Mouse (Mus musculus) lung, embryonic 15.5 days (tissue): ENCODE data around the gene Capn9. TPM values are rescaled to one million over a fixed set of nuclear protein-coding genes. Genes with fewer than 3 reads are reported as not detected.
A peak's percentile ranks its signal among the peaks of the same experiment; 100 is the strongest.

Experiments used
- ATAC-seq: fragments of 200-750 bp; cut with Nextera tagmentation; 2 replicates; pipeline ENCODE4 v1.8.0; 2017; ENCODE audit warnings: moderate number of reproducible peaks, borderline replicate concordance; ENCODE audit not compliant: low FRiP score, low TSS enrichment; ENCODE audit errors: extremely low read depth
- H3K27ac ChIP-seq: fragments of 300-500 bp; sonication (generic); 2 replicates; pipeline ENCODE4 v1.5.1; 2015; ENCODE audit warnings: moderate library complexity, mild to moderate bottlenecking, inconsistent platforms
- H3K27me3 ChIP-seq: fragments of 300-500 bp; sonication (generic); 2 replicates; pipeline ENCODE4 v1.6.1; 2015; ENCODE audit warnings: inconsistent platforms
- H3K36me3 ChIP-seq: fragments of 300-500 bp; sonication (generic); 2 replicates; pipeline ENCODE4 v1.6.1; 2015; ENCODE audit warnings: inconsistent platforms
- H3K4me1 ChIP-seq: fragments of 300-500 bp; sonication (generic); 2 replicates; pipeline ENCODE4 v1.6.1; 2015; ENCODE audit warnings: inconsistent platforms
- H3K4me2 ChIP-seq: fragments of 300-500 bp; sonication (generic); 2 replicates; pipeline ENCODE4 v1.6.1; 2015; ENCODE audit warnings: inconsistent platforms, mild to moderate bottlenecking, moderate library complexity
- H3K4me3 ChIP-seq: fragments of 300-500 bp; sonication (generic); 2 replicates; pipeline ENCODE4 v1.5.1; 2015; ENCODE audit warnings: mild to moderate bottlenecking, inconsistent platforms
- H3K9ac ChIP-seq: fragments of 300-500 bp; sonication (generic); 2 replicates; pipeline ENCODE4 v1.6.1; 2015; ENCODE audit warnings: inconsistent platforms
- H3K9me3 ChIP-seq: fragments of 300-500 bp; sonication (generic); 2 replicates; pipeline ENCODE4 v1.6.1; 2016; ENCODE audit warnings: inconsistent platforms
- WGBS: fragments of 180-500 bp; shearing (Covaris S2); methylation state at CpG from one replicate; pipeline ENCODE4 v1.1.7; 2015; 5-methylcytosine and 5-hydroxymethylcytosine counted together
- polyA plus RNA-seq: library from polyadenylated mRNA; unstranded; fragments of >200 nt; fragmentation: Nextera tagmentation; extraction: Ambion mirVana; gene quantifications from 2 replicates; pipeline ENCODE4 v1.2.1, GENCODE M21; 2015

Capn9 gene
- polyA plus RNA-seq, 1 experiment from 2014 or later = 0.29 TPM

DNA sequence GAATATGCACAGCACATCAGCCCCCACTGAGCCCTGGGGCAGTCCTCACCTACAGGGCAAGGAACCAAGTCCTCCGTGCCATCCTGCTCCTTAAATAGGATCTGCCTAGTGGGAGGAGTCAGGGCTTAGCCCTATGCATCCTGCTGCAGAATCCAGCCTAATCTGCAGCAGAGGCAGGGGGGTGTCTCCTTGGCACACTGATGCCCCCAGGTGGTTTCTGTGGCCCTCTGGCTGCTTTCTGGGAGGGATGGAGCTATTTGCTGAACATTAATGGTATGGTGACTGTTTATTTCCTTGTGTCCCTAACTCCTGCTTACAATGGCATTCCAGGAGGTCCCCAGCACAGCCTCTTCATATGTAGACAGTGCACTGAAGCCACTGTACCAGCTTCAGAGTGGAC lies 27.7 kb upstream of the Capn9 start:
- no peaks in the 10 kb centered on the region for H3K4me1 ChIP-seq
- no peak overlapping the region for H3K4me2 ChIP-seq
- H3K9ac ChIP-seq = no peak overlapping the region
- peaks cover 81% of the 10 kb centered on the region for H3K36me3 ChIP-seq
- no peaks in the 10 kb centered on the region for H3K9me3 ChIP-seq
- no peaks in the 10 kb centered on the region for H3K27me3 ChIP-seq
- 69% methylated on average over 1 of the region's 1 CpGs for WGBS
- no peak for ATAC-seq
- H3K4me3 ChIP-seq = no peak overlapping the region
- no peak overlapping the region for H3K27ac ChIP-seq

DNA sequence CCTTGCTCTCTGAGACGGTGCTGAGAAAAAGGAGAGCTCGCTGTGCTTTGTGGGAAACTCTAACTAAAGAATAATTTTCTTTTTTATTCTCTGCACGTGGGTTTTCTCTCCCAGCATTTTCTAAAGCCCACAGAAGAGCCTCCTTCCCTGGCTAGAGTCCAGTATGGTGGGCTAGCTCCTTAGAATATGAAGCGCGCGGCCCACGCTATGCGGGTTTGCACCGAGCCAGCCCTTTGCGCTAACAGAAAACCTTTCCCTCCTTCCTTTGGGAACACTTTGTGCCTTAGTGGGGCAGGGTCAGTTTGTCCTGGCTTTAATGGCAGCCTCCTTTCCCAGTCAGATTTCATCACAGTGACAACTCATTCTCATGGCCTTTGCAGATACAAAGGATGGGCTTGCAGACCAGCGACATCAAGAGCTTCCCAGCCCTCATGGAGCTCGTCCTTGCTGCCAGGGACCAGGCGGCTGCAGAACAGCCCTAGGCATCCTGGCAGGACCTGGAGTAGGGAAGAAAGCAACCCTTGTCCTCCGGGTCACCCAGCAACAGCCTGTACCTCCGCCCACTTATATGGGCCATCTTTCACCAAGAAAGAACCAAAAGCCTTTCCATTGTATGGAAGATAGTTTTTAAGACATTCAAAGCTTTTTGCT lies 24.8 kb upstream of the Capn9 start:
- Histone ChIP-seq H3K4me3 (no peak overlapping the region), H3K4me1 (peaks cover 5% of the 10 kb centered on the region; the same call in 1 of the 2 replicates), H3K4me2 (no peak overlapping the region), H3K27ac (no peak overlapping the region), H3K9ac (no peak overlapping the region), H3K27me3 (no peaks in the 10 kb centered on the region), H3K9me3 (no peaks in the 10 kb centered on the region), H3K36me3 (peaks cover 53% of the 10 kb centered on the region)
- 91% methylated on average over 15 of the region's 15 CpGs for WGBS
- ATAC-seq = no peak

DNA sequence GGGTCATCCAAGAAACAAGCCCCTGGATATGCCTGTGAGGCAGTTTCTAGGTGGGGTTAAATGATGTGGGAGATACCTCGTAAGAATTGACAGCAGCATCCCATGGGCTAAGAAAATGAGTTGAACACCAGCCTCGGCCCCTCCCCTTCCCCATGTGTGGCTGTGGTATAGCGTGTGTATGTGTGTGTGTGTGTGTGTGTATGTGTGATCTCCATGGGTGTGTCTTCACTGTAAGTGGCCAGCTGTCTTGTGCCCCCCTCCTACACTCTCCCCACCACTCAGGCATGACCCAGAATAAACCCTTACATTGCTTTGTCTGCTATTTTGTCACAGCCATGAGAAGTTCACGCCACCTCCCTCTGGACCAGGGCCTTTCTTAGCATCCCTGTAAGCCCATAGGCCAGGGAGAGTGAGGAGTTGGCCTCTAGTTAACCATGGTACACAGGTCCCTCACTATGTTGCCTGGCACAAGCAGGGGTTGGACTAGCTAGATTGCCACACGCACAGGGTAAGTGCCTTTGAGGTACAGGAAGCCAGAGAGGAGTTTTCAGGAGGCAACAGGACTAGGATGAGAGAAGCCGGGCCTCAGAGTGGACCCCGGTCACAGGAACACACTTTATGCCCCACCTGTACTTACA lies 20.7 kb upstream of the Capn9 start:
- peaks cover 23% of the 10 kb centered on the region for H3K36me3 ChIP-seq
- no peak for ATAC-seq
- H3K27me3 ChIP-seq = no peaks in the 10 kb centered on the region
- H3K27ac ChIP-seq = peak overlapping the region; percentile 81
- no peak overlapping the region for H3K4me3 ChIP-seq
- H3K4me1 ChIP-seq = peaks cover 23% of the 10 kb centered on the region
- no peaks in the 10 kb centered on the region for H3K9me3 ChIP-seq
- no peak overlapping the region for H3K4me2 ChIP-seq
- WGBS = 81% methylated on average over 7 of the region's 7 CpGs
- no peak overlapping the region for H3K9ac ChIP-seq

DNA sequence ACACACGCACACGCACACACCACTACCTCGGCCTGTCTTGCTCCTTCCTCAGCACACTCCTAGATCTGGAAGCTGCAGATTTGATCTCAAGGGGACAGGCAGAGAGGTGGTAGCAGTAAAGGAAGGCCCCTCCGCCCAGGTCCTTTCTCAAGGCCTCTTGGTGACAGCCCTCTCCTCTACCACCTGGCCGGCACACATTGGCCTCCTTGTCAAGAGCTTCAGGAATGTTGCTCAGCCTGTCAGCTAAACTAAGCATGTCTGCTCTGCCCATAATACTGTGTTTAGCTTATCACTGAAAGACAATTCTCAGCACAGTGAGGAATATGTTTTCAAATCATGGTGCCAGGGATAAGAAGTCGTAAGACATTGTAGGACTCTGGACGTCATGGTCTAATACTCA lies 19.7 kb upstream of the Capn9 start:
- ATAC-seq = peak; percentile 54
- Histone ChIP-seq H3K27me3 (no peaks in the 10 kb centered on the region), H3K4me3 (no peak overlapping the region), H3K4me2 (no peak overlapping the region), H3K4me1 (peaks cover 23% of the 10 kb centered on the region), H3K9ac (no peak overlapping the region), H3K9me3 (no peaks in the 10 kb centered on the region), H3K27ac (peak overlapping the region; percentile 81), H3K36me3 (peaks cover 14% of the 10 kb centered on the region)
- 55% methylated on average over 7 of the region's 7 CpGs for WGBS

DNA sequence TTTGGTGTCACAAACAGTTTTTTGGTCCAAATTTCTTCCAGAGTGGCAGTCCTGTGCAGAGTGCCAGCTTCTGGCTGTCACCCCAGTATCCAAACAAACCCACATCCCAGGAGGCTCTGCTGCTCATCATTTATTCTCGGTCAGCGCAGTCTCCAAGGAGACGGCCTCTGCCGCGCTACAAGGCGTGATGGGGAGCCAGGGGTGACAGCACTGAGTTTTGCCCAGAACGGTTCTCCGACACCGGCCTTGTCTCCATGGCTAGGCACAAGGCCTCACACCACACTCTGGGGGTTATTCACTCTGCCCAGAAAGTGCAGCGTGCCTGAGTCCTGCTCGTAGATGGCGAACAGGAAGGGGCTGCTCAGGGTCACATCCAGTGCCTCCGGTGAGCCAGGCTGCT lies 19.3 kb upstream of the Capn9 start:
- H3K27ac ChIP-seq = peak overlapping the region; percentile 81
- H3K4me1 ChIP-seq = peaks cover 23% of the 10 kb centered on the region
- H3K36me3 ChIP-seq = peaks cover 9% of the 10 kb centered on the region
- no peak overlapping the region for H3K4me2 ChIP-seq
- ATAC-seq = no peak
- H3K9me3 ChIP-seq = no peaks in the 10 kb centered on the region
- H3K27me3 ChIP-seq = no peaks in the 10 kb centered on the region
- no peak overlapping the region for H3K4me3 ChIP-seq
- H3K9ac ChIP-seq = no peak overlapping the region
- 50% methylated on average over 13 of the region's 13 CpGs for WGBS

DNA sequence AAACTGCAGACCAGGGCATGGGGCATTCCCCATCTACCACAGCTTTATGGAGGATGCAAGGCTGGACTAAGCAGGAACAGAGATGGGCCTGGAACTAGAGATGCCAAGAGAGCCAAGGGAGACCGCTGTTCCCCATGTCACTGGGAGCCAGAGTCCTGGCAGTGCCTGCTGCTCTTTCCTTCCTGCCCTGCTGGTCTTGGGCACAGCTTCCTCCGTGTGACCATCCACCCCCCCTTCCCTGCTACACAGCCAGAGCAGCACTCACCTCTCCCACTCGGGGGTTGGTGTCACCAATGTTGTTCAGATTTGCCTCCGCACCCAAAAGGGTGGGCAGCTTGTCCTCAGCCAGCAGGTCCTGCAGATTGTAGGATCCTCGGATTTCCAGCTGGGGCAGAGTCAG lies 18.4 kb upstream of the Capn9 start:
- Histone ChIP-seq H3K36me3 (0 out of 2 replicates have a peak, but pooled peaks cover 1% of the 10 kb centered on the region), H3K27me3 (no peaks in the 10 kb centered on the region), H3K4me2 (no peak overlapping the region), H3K9ac (no peak overlapping the region), H3K4me1 (peaks cover 23% of the 10 kb centered on the region), H3K4me3 (no peak overlapping the region), H3K27ac (peak overlapping the region; percentile 81), H3K9me3 (no peaks in the 10 kb centered on the region)
- ATAC-seq = no peak
- 65% methylated on average over 5 of the region's 5 CpGs for WGBS

DNA sequence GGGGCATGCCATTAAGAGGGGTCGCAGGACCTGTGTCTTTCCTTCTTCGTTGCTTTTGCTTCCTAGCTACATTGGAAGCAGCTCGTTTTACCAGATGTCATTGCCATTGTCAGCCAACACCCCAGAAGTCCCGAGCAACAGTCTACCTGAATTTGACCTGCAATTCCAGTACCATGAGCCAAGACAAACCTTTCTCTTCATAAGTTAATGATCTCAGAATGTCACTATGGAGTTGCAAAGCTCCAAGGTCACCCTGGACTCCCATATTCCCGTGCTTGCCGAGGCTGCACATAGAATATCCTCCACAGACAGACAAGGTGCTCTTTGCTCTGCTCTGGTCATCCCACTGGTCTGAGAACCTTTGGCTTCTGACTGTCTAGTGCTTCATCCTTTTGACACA lies 8.8 kb upstream of the Capn9 start:
- no peak overlapping the region for H3K27ac ChIP-seq
- no peak for ATAC-seq
- no peak overlapping the region for H3K4me3 ChIP-seq
- no peaks in the 10 kb centered on the region for H3K27me3 ChIP-seq
- peaks cover 40% of the 10 kb centered on the region for H3K4me1 ChIP-seq
- no peaks in the 10 kb centered on the region for H3K9me3 ChIP-seq
- no peak overlapping the region for H3K9ac ChIP-seq
- no peaks in the 10 kb centered on the region for H3K36me3 ChIP-seq
- WGBS = 66% methylated on average over 6 of the region's 6 CpGs
- H3K4me2 ChIP-seq = no peak overlapping the region

DNA sequence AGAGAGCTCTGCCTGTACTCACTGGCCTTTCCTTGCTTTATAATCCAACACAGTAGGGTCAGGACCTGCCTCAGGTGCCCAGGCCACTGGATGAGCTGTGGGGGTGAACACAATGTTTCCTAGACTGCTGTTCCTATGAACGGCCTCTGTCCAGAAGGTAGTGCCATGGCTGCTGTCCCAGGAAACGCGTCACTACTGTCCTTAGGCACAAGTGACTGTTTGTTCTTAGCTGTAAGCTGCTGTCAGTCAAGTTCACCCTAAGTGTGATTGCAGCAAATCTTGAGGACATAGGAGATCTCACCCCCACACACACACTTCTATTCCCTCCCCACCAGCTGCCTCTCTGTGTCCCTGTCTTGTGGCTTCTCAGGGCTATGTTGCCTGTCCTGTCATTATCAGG lies 8.3 kb upstream of the Capn9 start:
- ATAC-seq = no peak
- H3K9ac ChIP-seq = no peak overlapping the region
- 64% methylated on average over 3 of the region's 3 CpGs for WGBS
- no peak overlapping the region for H3K4me2 ChIP-seq
- no peak overlapping the region for H3K4me3 ChIP-seq
- H3K4me1 ChIP-seq = peaks cover 42% of the 10 kb centered on the region
- H3K27ac ChIP-seq = no peak overlapping the region
- H3K36me3 ChIP-seq = no peaks in the 10 kb centered on the region
- no peaks in the 10 kb centered on the region for H3K9me3 ChIP-seq
- H3K27me3 ChIP-seq = no peaks in the 10 kb centered on the region

DNA sequence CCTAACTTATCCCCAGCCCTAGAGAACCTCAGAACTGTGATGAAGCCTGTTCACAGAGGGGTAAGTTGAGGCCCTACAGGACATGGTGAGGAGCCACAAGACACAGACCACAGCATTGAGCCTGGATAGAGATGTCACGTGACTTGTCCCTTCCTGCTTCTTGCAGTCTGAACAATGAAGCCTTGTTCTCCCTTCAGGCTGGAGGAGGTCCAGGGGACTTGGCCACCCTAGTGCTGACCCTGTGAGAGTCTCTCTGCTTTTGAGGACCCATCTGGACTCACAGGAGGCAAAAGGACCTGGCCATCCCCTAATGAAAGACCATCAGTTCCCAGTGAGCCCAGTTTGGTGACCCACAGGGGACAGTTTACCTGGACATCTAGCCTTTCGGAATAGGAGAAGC lies 6.8 kb upstream of the Capn9 start:
- H3K36me3 ChIP-seq = no peaks in the 10 kb centered on the region
- no peak overlapping the region for H3K4me2 ChIP-seq
- H3K27ac ChIP-seq = peak overlapping the region; percentile 31
- 63% methylated on average over 2 of the region's 2 CpGs for WGBS
- no peak for ATAC-seq
- H3K9me3 ChIP-seq = no peaks in the 10 kb centered on the region
- H3K4me1 ChIP-seq = peaks cover 50% of the 10 kb centered on the region
- no peak overlapping the region for H3K4me3 ChIP-seq
- H3K27me3 ChIP-seq = no peaks in the 10 kb centered on the region
- no peak overlapping the region for H3K9ac ChIP-seq

DNA sequence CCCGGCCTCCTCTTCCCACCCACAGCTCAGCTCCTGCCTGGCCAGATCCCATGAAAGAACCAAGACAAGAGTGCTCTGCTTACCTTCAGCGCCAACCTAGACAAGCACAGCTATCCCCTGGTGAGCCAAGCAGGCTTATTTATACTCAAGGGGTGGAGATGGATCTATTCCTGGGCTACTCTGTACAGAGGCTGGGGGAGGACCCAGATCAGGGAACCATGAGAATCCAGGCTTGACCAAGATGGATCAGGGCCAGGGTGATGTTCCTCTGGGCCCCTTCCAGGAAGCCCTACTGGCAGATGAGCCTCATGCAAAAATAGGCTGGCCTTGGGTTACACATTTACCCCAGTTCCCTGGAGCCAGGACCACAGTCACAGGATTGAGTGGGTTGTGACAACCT lies 6.3 kb upstream of the Capn9 start, which contains the start of gene Agt:
Gene Agt, minus strand, starts transcription at position 114 of the 400 bp plus-strand sequence.
- WGBS = 61% methylated on average over 2 of the region's 2 CpGs
- Histone ChIP-seq H3K4me1 (peaks cover 45% of the 10 kb centered on the region), H3K9ac (no peak within 1 kb of the TSS), H3K36me3 (no peaks in the 10 kb centered on the region), H3K27ac (peak within 1 kb of the TSS; percentile 83), H3K4me3 (no peak within 1 kb of the TSS), H3K9me3 (no peaks in the 10 kb centered on the region), H3K27me3 (no peaks in the 10 kb centered on the region), H3K4me2 (no peak within 1 kb of the TSS)
- ATAC-seq = no peak

DNA sequence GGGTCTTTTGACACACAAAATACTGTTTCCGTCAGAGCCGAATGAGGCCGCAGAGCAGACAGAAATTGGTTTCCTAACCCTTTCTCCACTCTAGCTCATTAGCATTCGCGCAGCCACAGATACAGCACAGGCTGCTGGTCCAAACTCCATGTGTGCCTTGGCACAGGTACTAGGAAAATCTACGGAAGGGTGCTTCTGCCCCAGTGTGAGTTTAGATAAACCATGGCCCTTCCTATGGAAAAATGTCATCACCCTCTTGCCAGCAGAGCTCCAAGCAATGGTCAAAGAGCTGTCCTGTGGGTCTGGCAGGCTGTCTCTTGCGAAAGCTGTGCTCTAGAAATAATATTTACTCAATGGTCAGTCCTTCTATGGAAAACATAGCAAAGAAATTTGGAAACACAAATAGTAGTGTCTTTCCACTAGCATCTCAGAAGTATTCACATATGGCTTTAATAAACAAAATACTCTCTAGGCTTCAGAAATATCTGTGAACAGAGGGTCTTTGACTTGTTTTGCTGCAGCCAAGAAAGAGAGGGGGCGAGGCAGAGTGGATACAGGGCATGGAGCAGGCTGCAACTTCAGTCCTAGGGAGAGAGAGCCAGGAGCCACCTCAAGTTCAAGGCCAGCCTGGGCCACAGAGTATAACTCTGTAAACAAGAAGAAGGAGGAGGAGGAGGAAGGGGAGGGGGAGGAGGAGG lies 4.0 kb upstream of the Capn9 start:
- ATAC-seq = peak; percentile 76
- no peak overlapping the region for H3K4me2 ChIP-seq
- H3K36me3 ChIP-seq = no peaks in the 10 kb centered on the region
- H3K4me1 ChIP-seq = peaks cover 52% of the 10 kb centered on the region
- H3K9me3 ChIP-seq = no peaks in the 10 kb centered on the region
- H3K4me3 ChIP-seq = no peak overlapping the region
- 45% methylated on average over 8 of the region's 8 CpGs for WGBS
- H3K9ac ChIP-seq = no peak overlapping the region
- peak overlapping the region; percentile 83 for H3K27ac ChIP-seq
- no peaks in the 10 kb centered on the region for H3K27me3 ChIP-seq

DNA sequence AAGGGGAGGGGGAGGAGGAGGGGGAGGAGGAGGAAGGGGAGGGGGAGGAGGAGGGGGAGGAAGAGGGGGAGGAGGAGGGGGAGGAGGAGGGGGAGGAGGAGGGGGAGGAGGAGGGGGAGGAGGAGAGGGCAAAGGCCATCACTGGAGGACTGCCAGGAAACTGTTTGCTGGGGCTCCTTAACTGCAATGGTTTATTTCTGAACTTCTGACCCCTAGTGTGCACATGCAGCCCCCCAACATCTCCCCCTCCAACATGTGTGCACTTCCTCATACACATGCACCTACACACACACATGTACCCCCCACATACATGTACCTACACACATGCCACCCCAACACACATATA lies 3.5 kb upstream of the Capn9 start:
- Histone ChIP-seq H3K4me3 (no peak overlapping the region), H3K9me3 (no peaks in the 10 kb centered on the region), H3K27ac (peak overlapping the region; percentile 85), H3K4me1 (peaks cover 55% of the 10 kb centered on the region), H3K4me2 (no peak overlapping the region), H3K27me3 (no peaks in the 10 kb centered on the region), H3K36me3 (no peaks in the 10 kb centered on the region), H3K9ac (no peak overlapping the region)
- no peak for ATAC-seq
